Mouse (Mus musculus) neural tube, embryonic 13.5 days (tissue): ENCODE data around the gene Smdt1. TPM values are rescaled to one million over a fixed set of nuclear protein-coding genes. Genes with fewer than 3 reads are reported as not detected.

Experiments
- ATAC-seq: fragments of 200-750 bp; cut with Nextera tagmentation; 2 replicates; pipeline ENCODE4 v1.8.0; 2017; ENCODE audit warnings: low read depth, mild to moderate bottlenecking, moderate TSS enrichment, moderate library complexity
- H3K27ac ChIP-seq: fragments of 300-500 bp; sonication (generic); replicated peaks from 2 replicates; pipeline ENCODE4 v1.5.1; 2015; ENCODE audit warnings: moderate library complexity, mild to moderate bottlenecking, inconsistent platforms
- H3K27me3 ChIP-seq: fragments of 300-500 bp; sonication (generic); 2 replicates; pipeline ENCODE4 v1.6.1; 2015; ENCODE audit warnings: mild to moderate bottlenecking, inconsistent platforms
- H3K36me3 ChIP-seq: fragments of 300-500 bp; sonication (generic); 2 replicates; pipeline ENCODE4 v1.6.1; 2015; ENCODE audit warnings: mild to moderate bottlenecking, inconsistent platforms
- H3K4me1 ChIP-seq: fragments of 300-500 bp; sonication (generic); replicated peaks from 2 replicates; pipeline ENCODE4 v1.6.1; 2015; ENCODE audit warnings: inconsistent platforms
- H3K4me2 ChIP-seq: fragments of 300-500 bp; sonication (generic); 2 replicates; pipeline ENCODE4 v1.6.1; 2015; ENCODE audit warnings: inconsistent platforms, mild to moderate bottlenecking, moderate library complexity
- H3K4me3 ChIP-seq: fragments of 300-500 bp; sonication (generic); 2 replicates; pipeline ENCODE4 v1.5.1; 2015; ENCODE audit warnings: mild to moderate bottlenecking, inconsistent platforms
- H3K9ac ChIP-seq: fragments of 300-500 bp; sonication (generic); 2 replicates; pipeline ENCODE4 v1.6.1; 2015; ENCODE audit warnings: moderate library complexity, mild to moderate bottlenecking, inconsistent platforms
- H3K9me3 ChIP-seq: fragments of 300-500 bp; sonication (generic); 2 replicates; pipeline ENCODE4 v1.6.1; 2016; ENCODE audit warnings: inconsistent platforms
- WGBS: fragments of 180-500 bp; shearing (Covaris S2); methylation state at CpG from one replicate; pipeline ENCODE4 v1.1.7; 2015; 5-methylcytosine and 5-hydroxymethylcytosine counted together
- polyA plus RNA-seq: library from polyadenylated mRNA; unstranded; fragments of >200 nt; fragmentation: Nextera tagmentation; extraction: Ambion mirVana; gene quantifications from 2 replicates; pipeline ENCODE4 v1.2.1, GENCODE M21; 2015

Gene Smdt1
- polyA plus RNA-seq, 1 experiment from 2014 or later, result 401 TPM

GRCm38 (mm10) chr15:82335194-82335593 is 3.6 kb upstream of the Smdt1 start:
- H3K9me3 ChIP-seq, result no peaks in the 10 kb centered on the region
- WGBS, result 99% methylated on average over 4 of the region's 4 CpGs
- peaks cover 8% of the 10 kb centered on the region for H3K27me3 ChIP-seq
- H3K27ac ChIP-seq, result no peak overlapping the region
- H3K9ac ChIP-seq, result no peak overlapping the region
- no peak overlapping the region for H3K4me2 ChIP-seq
- ATAC-seq, result no peak
- no peak overlapping the region for H3K4me3 ChIP-seq
- H3K36me3 ChIP-seq, result peaks cover 30% of the 10 kb centered on the region
- peaks cover 23% of the 10 kb centered on the region for H3K4me1 ChIP-seq

- H3K36me3 ChIP-seq, result peaks cover 26% of the 10 kb centered on the region
- no peak overlapping the region for H3K4me3 ChIP-seq
- peaks cover 32% of the 10 kb centered on the region for H3K4me1 ChIP-seq
- H3K4me2 ChIP-seq, result peak overlapping the region; percentile 9; the same call in 1 of the 2 replicates
- peaks cover 19% of the 10 kb centered on the region for H3K27me3 ChIP-seq
- 62% methylated on average over 12 of the region's 12 CpGs for WGBS
- H3K9me3 ChIP-seq, result no peaks in the 10 kb centered on the region
- no peak overlapping the region for H3K27ac ChIP-seq
- H3K9ac ChIP-seq, result peak overlapping the region; percentile 73; the same call in 1 of the 2 replicates
- no peak for ATAC-seq
Measured at GRCm38 (mm10) chr15:82336629-82337028, 2.1 kb upstream of the Smdt1 start.

GRCm38 (mm10) chr15:82337875-82338274 is 884 bp upstream of the Smdt1 start:
- no peak for ATAC-seq
- H3K27me3 ChIP-seq, result peaks cover 25% of the 10 kb centered on the region
- WGBS, result 42% methylated on average over 4 of the region's 4 CpGs
- no peaks in the 10 kb centered on the region for H3K9me3 ChIP-seq
- H3K4me1 ChIP-seq, result peaks cover 39% of the 10 kb centered on the region
- peak overlapping the region; percentile 58 for H3K4me3 ChIP-seq
- peak overlapping the region; percentile 73 for H3K9ac ChIP-seq
- peaks cover 21% of the 10 kb centered on the region for H3K36me3 ChIP-seq
- H3K27ac ChIP-seq, result no peak overlapping the region
- peak overlapping the region; percentile 65 for H3K4me2 ChIP-seq

- peak overlapping the region; percentile 73 for H3K9ac ChIP-seq
- H3K4me2 ChIP-seq, result peak overlapping the region; percentile 65
- peaks cover 25% of the 10 kb centered on the region for H3K27me3 ChIP-seq
- peaks cover 18% of the 10 kb centered on the region for H3K36me3 ChIP-seq
- no peak overlapping the region for H3K27ac ChIP-seq
- peaks cover 39% of the 10 kb centered on the region for H3K4me1 ChIP-seq
- WGBS, result 57% methylated on average over 10 of the region's 10 CpGs
- H3K4me3 ChIP-seq, result peak overlapping the region; percentile 58
- H3K9me3 ChIP-seq, result no peaks in the 10 kb centered on the region
- ATAC-seq, result no peak; the same call in 1 of the 2 replicates
Measured at GRCm38 (mm10) chr15:82339150-82339549, 391 bp downstream of the Smdt1 start.

- Histone ChIP-seq H3K9me3 (no peaks in the 10 kb centered on the region), H3K4me1 (peaks cover 39% of the 10 kb centered on the region), H3K4me3 (no peak overlapping the region), H3K9ac (no peak overlapping the region), H3K36me3 (peaks cover 12% of the 10 kb centered on the region), H3K27ac (no peak overlapping the region; the same call in 1 of the 2 replicates), H3K27me3 (peaks cover 25% of the 10 kb centered on the region), H3K4me2 (0 out of 2 replicates have a peak overlapping the region, but pooled peaks have one; percentile 65)
- WGBS, result 78% methylated on average over 8 of the region's 8 CpGs
- no peak for ATAC-seq
Measured at GRCm38 (mm10) chr15:82339634-82340254, 985 bp downstream of the Smdt1 start.

- 47% methylated on average over 21 of the region's 21 CpGs for WGBS
- Histone ChIP-seq H3K4me1 (peaks cover 39% of the 10 kb centered on the region), H3K9ac (peak overlapping the region; percentile 65), H3K36me3 (peaks cover 4% of the 10 kb centered on the region), H3K9me3 (no peaks in the 10 kb centered on the region), H3K27me3 (peaks cover 25% of the 10 kb centered on the region), H3K27ac (peak overlapping the region; percentile 28; the same call in 1 of the 2 replicates), H3K4me3 (peak overlapping the region; percentile 34), H3K4me2 (peak overlapping the region; percentile 54)
- no peak for ATAC-seq
Measured at GRCm38 (mm10) chr15:82340414-82341035, 1.8 kb downstream of the Smdt1 start.

GRCm38 (mm10) chr15:82341036-82341501 is 2.3 kb downstream of the Smdt1 start:
- no peak for ATAC-seq
- Histone ChIP-seq H3K36me3 (no peaks in the 10 kb centered on the region; the same call in 1 of the 2 replicates), H3K4me3 (peak overlapping the region; percentile 34), H3K27ac (peak overlapping the region; percentile 28; the same call in 1 of the 2 replicates), H3K9me3 (no peaks in the 10 kb centered on the region), H3K4me2 (peak overlapping the region; percentile 54), H3K9ac (peak overlapping the region; percentile 65), H3K4me1 (peaks cover 39% of the 10 kb centered on the region), H3K27me3 (peaks cover 25% of the 10 kb centered on the region)
- WGBS, result 3% methylated on average over 31 of the region's 40 CpGs

GRCm38 (mm10) chr15:82341675-82342542 is 3.1 kb downstream of the Smdt1 start:
- H3K4me2 ChIP-seq, result peak overlapping the region; percentile 54
- peak overlapping the region; percentile 34; the same call in 1 of the 2 replicates for H3K4me3 ChIP-seq
- peak overlapping the region; percentile 65 for H3K9ac ChIP-seq
- peaks cover 36% of the 10 kb centered on the region for H3K4me1 ChIP-seq
- 68% methylated on average over 15 of the region's 15 CpGs for WGBS
- no peak for ATAC-seq
- H3K27ac ChIP-seq, result peak overlapping the region; percentile 28; the same call in 1 of the 2 replicates
- H3K9me3 ChIP-seq, result no peaks in the 10 kb centered on the region
- peaks cover 25% of the 10 kb centered on the region for H3K27me3 ChIP-seq
- H3K36me3 ChIP-seq, result no peaks in the 10 kb centered on the region

GRCm38 (mm10) chr15:82342543-82342935 is 3.8 kb downstream of the Smdt1 start:
- H3K4me1 ChIP-seq, result peaks cover 36% of the 10 kb centered on the region
- H3K9me3 ChIP-seq, result no peaks in the 10 kb centered on the region
- H3K36me3 ChIP-seq, result no peaks in the 10 kb centered on the region
- no peak overlapping the region for H3K4me3 ChIP-seq
- peaks cover 25% of the 10 kb centered on the region for H3K27me3 ChIP-seq
- H3K4me2 ChIP-seq, result 0 out of 2 replicates have a peak overlapping the region, but pooled peaks have one; percentile 54
- 86% methylated on average over 5 of the region's 5 CpGs for WGBS
- no peak overlapping the region for H3K27ac ChIP-seq
- no peak overlapping the region for H3K9ac ChIP-seq
- no peak for ATAC-seq

- ATAC-seq, result no peak
- H3K4me3 ChIP-seq, result no peak overlapping the region
- no peak overlapping the region for H3K27ac ChIP-seq
- H3K9ac ChIP-seq, result no peak overlapping the region
- H3K4me2 ChIP-seq, result no peak overlapping the region
- H3K36me3 ChIP-seq, result peaks cover 9% of the 10 kb centered on the region
- 89% methylated on average over 27 of the region's 27 CpGs for WGBS
- H3K27me3 ChIP-seq, result peaks cover 25% of the 10 kb centered on the region
- H3K4me1 ChIP-seq, result peaks cover 37% of the 10 kb centered on the region
- H3K9me3 ChIP-seq, result no peaks in the 10 kb centered on the region
Measured at GRCm38 (mm10) chr15:82343368-82344287, 4.9 kb downstream of the Smdt1 start.

- no peaks in the 10 kb centered on the region for H3K9me3 ChIP-seq
- H3K27ac ChIP-seq, result no peak overlapping the region
- H3K9ac ChIP-seq, result no peak overlapping the region
- ATAC-seq, result no peak
- no peak overlapping the region for H3K4me3 ChIP-seq
- peaks cover 23% of the 10 kb centered on the region for H3K36me3 ChIP-seq
- peaks cover 20% of the 10 kb centered on the region for H3K27me3 ChIP-seq
- no peak overlapping the region for H3K4me2 ChIP-seq
- WGBS, result 93% methylated on average over 6 of the region's 6 CpGs
- peaks cover 37% of the 10 kb centered on the region for H3K4me1 ChIP-seq
Measured at GRCm38 (mm10) chr15:82344971-82345370, 6.2 kb downstream of the Smdt1 start.
